Comparison of ENCODE assay signal across 8 mouse cellular contexts in the genomic region with DNA sequence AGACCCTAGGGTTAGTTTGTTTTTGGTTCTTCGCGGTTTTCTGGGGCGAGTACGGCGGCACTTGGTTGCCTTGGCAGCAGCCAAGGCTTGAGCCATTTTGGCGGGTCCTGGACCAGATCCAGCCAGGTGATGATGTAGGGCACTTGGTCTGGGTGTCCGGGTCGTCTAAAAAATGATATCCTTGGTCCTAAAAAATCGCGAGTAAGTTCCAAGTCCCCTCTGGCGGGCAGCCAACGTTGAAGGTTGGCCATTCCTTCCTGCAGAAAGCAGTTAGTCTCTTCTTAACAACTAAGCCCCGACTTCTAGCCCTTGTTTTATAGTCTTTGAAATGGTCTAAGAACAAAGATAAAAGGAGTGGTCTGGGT. TPM values are rescaled to one million over a fixed set of nuclear protein-coding genes. Genes with fewer than 3 reads are reported as not detected.
A peak's percentile ranks its signal among the peaks of the same experiment; 100 is the strongest.
DNase-seq lines count a peak whose midpoint lies in the region; ATAC-seq and TF ChIP-seq lines count a peak whose summit lies in the region.

No protein-coding gene starts in this region.

- intact Hi-C loops in heart, adult 2 months (cut with DNase I) = loop anchor here (10.0 kb wide), 1 partner anchor 428 kb away; no protein-coding TSS in a partner anchor
- intact Hi-C loops in heart, postnatal 25 days (cut with DNase I) = no loop called here

- H3K4me1 ChIP-seq in heart, adult 2 months (ENCODE audit: control insufficient read depth, insufficient read depth, low read length) = peaks cover 4% of the 10 kb centered on the region
- H3K4me1 ChIP-seq in forebrain, postnatal 0 days (ENCODE audit: insufficient read depth) = peaks cover 10% of the 10 kb centered on the region; the same call in 1 of the 2 replicates
- H3K4me1 ChIP-seq in kidney, embryonic 16.5 days (ENCODE audit: insufficient read depth, low read length) = peaks cover 7% of the 10 kb centered on the region
- H3K4me1 ChIP-seq in midbrain, embryonic 12.5 days = peaks cover 10% of the 10 kb centered on the region

- no peak overlapping the region for H3K9ac ChIP-seq in heart, adult 2 months (ENCODE audit: low read depth, low read length)
- peak overlapping the region; percentile 52 for H3K9ac ChIP-seq in forebrain, postnatal 0 days
- H3K9ac ChIP-seq in kidney, embryonic 16.5 days (replicated peaks; ENCODE audit: low read length) = peak overlapping the region; percentile 66
- H3K9ac ChIP-seq in midbrain, embryonic 12.5 days (replicated peaks) = peak overlapping the region; percentile 47

- 55% methylated on average over 13 of the region's 13 CpGs for WGBS in heart, adult 2 months
- WGBS in forebrain, postnatal 0 days = 27% methylated on average over 13 of the region's 13 CpGs
- WGBS in kidney, embryonic 16.5 days = 60% methylated on average over 13 of the region's 13 CpGs
- 28% methylated on average over 13 of the region's 13 CpGs for WGBS in midbrain, embryonic 12.5 days

- DNase-seq in heart, adult 2 months = peak; percentile 25 to 43
- no peak for DNase-seq in heart, postnatal 25 days (ENCODE audit: low spot score)
- DNase-seq in adrenal gland, postnatal 25 days = peak; percentile 58
- DNase-seq in forebrain, postnatal 0 days = no peak
- DNase-seq in embryo, embryonic 10 days (ENCODE audit: low spot score) = no peak
- DNase-seq in ovary, postnatal 10 days (ENCODE audit: low spot score) = no peak

- TF ChIP-seq POLR2A in heart, adult 2 months (IDR thresholded peaks at IDR 0.05; ENCODE audit: insufficient read depth, low read depth, low read length) = no peak

- no peaks in the 10 kb centered on the region for H3K79me2 ChIP-seq in heart, adult 2 months (replicated peaks; ENCODE audit: control insufficient read depth, insufficient read depth, low read length)

- no peaks in the 10 kb centered on the region for H3K27me3 ChIP-seq in heart, adult 2 months (ENCODE audit: control insufficient read depth, insufficient read depth, low read length)
- no peaks in the 10 kb centered on the region for H3K27me3 ChIP-seq in forebrain, postnatal 0 days (ENCODE audit: insufficient read depth, low read length)
- H3K27me3 ChIP-seq in kidney, embryonic 16.5 days (ENCODE audit: insufficient read depth, low read length) = no peaks in the 10 kb centered on the region
- H3K27me3 ChIP-seq in midbrain, embryonic 12.5 days = no peaks in the 10 kb centered on the region

- TF ChIP-seq CTCF in heart, adult 2 months (IDR thresholded peaks at IDR 0.05) = no peak
- no peak for TF ChIP-seq CTCF in forebrain, postnatal 0 days (IDR thresholded peaks at IDR 0.05; ENCODE audit: low read depth)

- peaks cover 11% of the 10 kb centered on the region for H3K9me3 ChIP-seq in forebrain, postnatal 0 days (ENCODE audit: low read length)
- peaks cover 41% of the 10 kb centered on the region for H3K9me3 ChIP-seq in kidney, embryonic 16.5 days (ENCODE audit: low read length)
- H3K9me3 ChIP-seq in midbrain, embryonic 12.5 days = peaks cover 37% of the 10 kb centered on the region

- H3K27ac ChIP-seq in heart, adult 2 months = no peak overlapping the region; the same call in 1 of the 2 replicates
- H3K27ac ChIP-seq in forebrain, postnatal 0 days (ENCODE audit: low read depth, low read length) = no peak overlapping the region; the same call in 1 of the 2 replicates
- H3K27ac ChIP-seq in kidney, embryonic 16.5 days (ENCODE audit: low read length) = no peak overlapping the region; the same call in 1 of the 2 replicates
- peak overlapping the region; percentile 69 for H3K27ac ChIP-seq in midbrain, embryonic 12.5 days (replicated peaks)

- no peak for TF ChIP-seq EP300 in heart, adult 2 months (IDR thresholded peaks at IDR 0.05; ENCODE audit: insufficient read depth, low read depth, low read length)

- H3K36me3 ChIP-seq in heart, adult 2 months (ENCODE audit: control insufficient read depth, insufficient read depth, low read length) = no peaks in the 10 kb centered on the region
- peaks cover 7% of the 10 kb centered on the region; the same call in 1 of the 2 replicates for H3K36me3 ChIP-seq in forebrain, postnatal 0 days (ENCODE audit: insufficient read depth)
- peaks cover 38% of the 10 kb centered on the region for H3K36me3 ChIP-seq in kidney, embryonic 16.5 days (ENCODE audit: insufficient read depth, low read length)
- peaks cover 30% of the 10 kb centered on the region; the same call in 1 of the 2 replicates for H3K36me3 ChIP-seq in midbrain, embryonic 12.5 days

- H3K4me2 ChIP-seq in forebrain, postnatal 0 days (ENCODE audit: low read depth) = peak overlapping the region; percentile 75
- peak overlapping the region; percentile 66 for H3K4me2 ChIP-seq in kidney, embryonic 16.5 days (replicated peaks; ENCODE audit: low read depth, low read length)
- H3K4me2 ChIP-seq in midbrain, embryonic 12.5 days (replicated peaks) = peak overlapping the region; percentile 54

- no peak for ATAC-seq in forebrain, postnatal 0 days
- no peak for ATAC-seq in kidney, embryonic 16.5 days (ENCODE audit: low FRiP score, low TSS enrichment)
- no peak for ATAC-seq in midbrain, embryonic 12.5 days (ENCODE audit: low FRiP score, low read depth)

- peak overlapping the region; percentile 57 for H3K4me3 ChIP-seq in heart, adult 2 months
- peak overlapping the region; percentile 48 for H3K4me3 ChIP-seq in forebrain, postnatal 0 days (ENCODE audit: low read depth, low read length)
- peak overlapping the region; percentile 44 for H3K4me3 ChIP-seq in kidney, embryonic 16.5 days (ENCODE audit: low read length)
- peak overlapping the region; percentile 41 for H3K4me3 ChIP-seq in midbrain, embryonic 12.5 days

RNA-seq across cellular contexts. Expression of gene Ccdc115, which starts 7.1 kb away (rescaled TPM):
- 10 to 100 TPM; 15.1 to 15.2 TPM for total RNA-seq in heart, adult 2 months (2021)
- 15.5 and 17.8 TPM in 2 replicates for polyA plus RNA-seq in heart, adult 2 months (2012; rRNA removed)
- total RNA-seq in heart, postnatal 25 days (2021) = 10 to 100 TPM; 14.9 to 15.3 TPM
- 15.4 and 17.6 TPM in 2 replicates for total RNA-seq in adrenal gland, postnatal 25 days (2021)
- 42.0 and 49.9 TPM in 2 replicates for total RNA-seq in forebrain, postnatal 0 days (2014; rRNA removed)
- polyA plus RNA-seq in forebrain, postnatal 0 days (2015; fragmentation: Nextera tagmentation; extraction: Ambion mirVana) = 60.6 and 63.2 TPM in 2 replicates
- polyA plus RNA-seq in kidney, embryonic 16.5 days (2015; fragmentation: Nextera tagmentation; extraction: Ambion mirVana) = 56.6 and 59.2 TPM in 2 replicates
- polyA plus RNA-seq in midbrain, embryonic 12.5 days (2016; fragmentation: Nextera tagmentation; extraction: Ambion mirVana) = 70.4 and 73.6 TPM in 2 replicates

RNA-seq across cellular contexts. Expression of gene Imp4, which starts 7.3 kb away (rescaled TPM):
- total RNA-seq in heart, adult 2 months (2021) = 10 to 100 TPM; 26.5 to 28.6 TPM
- polyA plus RNA-seq in heart, adult 2 months (2012; rRNA removed) = 21.1 and 24.2 TPM in 2 replicates
- 10 to 100 TPM; 29.2 to 31.4 TPM for total RNA-seq in heart, postnatal 25 days (2021)
- 58.6 and 61.7 TPM in 2 replicates for total RNA-seq in adrenal gland, postnatal 25 days (2021)
- total RNA-seq in forebrain, postnatal 0 days (2014; rRNA removed) = 17.2 and 21.3 TPM in 2 replicates
- polyA plus RNA-seq in forebrain, postnatal 0 days (2015; fragmentation: Nextera tagmentation; extraction: Ambion mirVana) = 51.8 and 56.9 TPM in 2 replicates
- 99.9 and 105 TPM in 2 replicates for polyA plus RNA-seq in kidney, embryonic 16.5 days (2015; fragmentation: Nextera tagmentation; extraction: Ambion mirVana)
- 81.3 and 83.5 TPM in 2 replicates for polyA plus RNA-seq in midbrain, embryonic 12.5 days (2016; fragmentation: Nextera tagmentation; extraction: Ambion mirVana)

RNA-seq across cellular contexts. Expression of gene Ptpn18, which starts 27.2 kb away (rescaled TPM):
- 1 to 10 TPM; 4.2 TPM for total RNA-seq in heart, adult 2 months (2021)
- polyA plus RNA-seq in heart, adult 2 months (2012; rRNA removed) = 6.5 and 16.3 TPM in 2 replicates
- 1 to 10 TPM; 4.2 to 5.6 TPM for total RNA-seq in heart, postnatal 25 days (2021)
- total RNA-seq in adrenal gland, postnatal 25 days (2021) = 4.7 and 8.0 TPM in 2 replicates
- total RNA-seq in forebrain, postnatal 0 days (2014; rRNA removed) = 4.3 and 12.5 TPM in 2 replicates
- 6.5 and 9.3 TPM in 2 replicates for polyA plus RNA-seq in forebrain, postnatal 0 days (2015; fragmentation: Nextera tagmentation; extraction: Ambion mirVana)
- polyA plus RNA-seq in kidney, embryonic 16.5 days (2015; fragmentation: Nextera tagmentation; extraction: Ambion mirVana) = 20.3 and 21.5 TPM in 2 replicates
- polyA plus RNA-seq in midbrain, embryonic 12.5 days (2016; fragmentation: Nextera tagmentation; extraction: Ambion mirVana) = 6.8 and 6.9 TPM in 2 replicates

Comparison
In these comparisons a context has a peak if more than half of its experiments do, and no peak if none do; other contexts are left out.
1. DNase-seq: peak in heart, adult 2 months (2 of 2) and adrenal gland, postnatal 25 days (single experiment); none in heart, postnatal 25 days (single experiment), forebrain, postnatal 0 days (single experiment), embryo, embryonic 10 days (single experiment) and ovary, postnatal 10 days (single experiment).
2. Peak in every context shown above with its lines, with median percentiles within 50 percentile points of each other: H3K4me3 ChIP-seq and H3K4me2 ChIP-seq.